Mouse (Mus musculus): ENCODE measurements at regions not wholly inside any gene's neighbourhood (a gene's known extent, or its start where the extent isn't known, plus 50 kb on each side); places are given as distances from the start of the nearest gene placed in this dataset.

DNA sequence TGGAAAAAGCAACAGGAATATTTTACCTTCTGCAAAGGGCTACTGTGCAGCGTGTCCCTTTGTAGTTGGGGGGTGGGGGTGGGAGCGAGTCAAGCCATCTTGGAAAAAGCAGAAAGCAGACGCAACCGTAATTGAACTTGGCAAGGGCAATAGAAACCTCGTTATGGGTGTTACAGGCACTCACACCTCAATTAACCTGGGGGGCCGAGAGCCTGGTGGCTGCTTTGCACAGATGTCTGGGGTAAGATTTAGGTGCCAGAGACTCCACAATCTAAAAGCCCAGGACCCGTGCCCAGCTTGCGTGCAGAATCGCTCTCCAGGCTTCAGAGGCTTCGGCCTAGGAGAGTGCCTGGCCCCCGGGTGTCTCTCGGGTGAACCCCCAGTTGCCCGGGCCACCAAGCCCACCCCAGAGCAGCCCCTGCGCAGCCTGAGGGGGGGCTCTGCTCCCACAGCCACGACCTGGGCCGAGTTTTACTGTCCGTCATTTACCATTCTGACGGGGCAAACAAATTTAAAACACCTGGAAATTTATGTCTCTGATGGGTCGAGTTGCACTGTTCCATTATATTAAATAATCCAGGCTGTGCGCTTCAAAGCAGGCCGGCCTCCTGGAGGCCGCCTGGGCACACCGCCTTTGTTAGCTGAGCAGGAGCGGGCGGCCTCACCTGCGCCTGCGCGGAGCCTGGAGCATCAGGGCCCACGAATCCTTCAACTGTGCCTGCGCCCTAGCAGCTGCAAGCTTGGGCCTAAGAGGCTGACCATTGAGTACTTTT is 212.4 kb downstream of the Srbd1 start:
- DNase-seq = no peak

DNA sequence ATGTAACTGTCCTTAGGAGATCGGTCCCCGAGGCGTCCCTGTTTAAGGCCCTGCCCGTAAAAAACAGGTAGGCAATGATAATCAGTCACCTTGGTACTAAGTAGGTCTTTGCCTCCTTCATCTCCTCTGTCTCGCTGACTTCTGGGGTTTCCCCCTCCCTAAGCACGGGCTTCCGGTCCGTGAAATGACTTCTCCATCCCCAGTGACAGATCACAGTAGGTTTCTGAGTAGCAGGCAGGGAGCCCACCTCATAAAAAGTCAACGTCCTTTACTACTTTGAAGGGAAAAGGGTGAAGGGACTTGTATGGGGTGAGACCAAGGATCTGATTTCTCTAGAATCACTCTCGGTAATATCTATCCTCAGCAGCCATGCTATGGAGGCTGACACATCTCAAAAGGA is 213.0 kb downstream of the Srbd1 start:
- no peak for DNase-seq

DNA sequence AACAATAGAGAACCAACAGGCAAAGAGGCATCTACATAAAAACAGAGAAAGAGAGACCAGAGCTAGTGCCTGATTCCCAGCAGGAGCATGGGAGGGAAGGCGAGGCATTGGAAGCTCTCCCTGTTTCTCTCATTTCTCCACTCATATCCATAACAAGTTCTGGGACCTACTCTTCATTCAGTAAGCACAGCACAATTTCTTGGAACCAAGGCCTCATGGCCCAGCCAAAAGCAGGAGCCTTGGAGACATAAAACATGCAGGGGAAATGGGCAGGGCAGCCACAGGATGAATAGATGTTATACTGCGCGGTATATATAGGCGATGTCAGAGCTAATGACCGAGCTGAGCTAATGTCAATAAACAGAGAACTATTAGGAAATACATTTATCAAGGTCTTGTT is 214.2 kb downstream of the Srbd1 start:
- DNase-seq = no peak

DNA sequence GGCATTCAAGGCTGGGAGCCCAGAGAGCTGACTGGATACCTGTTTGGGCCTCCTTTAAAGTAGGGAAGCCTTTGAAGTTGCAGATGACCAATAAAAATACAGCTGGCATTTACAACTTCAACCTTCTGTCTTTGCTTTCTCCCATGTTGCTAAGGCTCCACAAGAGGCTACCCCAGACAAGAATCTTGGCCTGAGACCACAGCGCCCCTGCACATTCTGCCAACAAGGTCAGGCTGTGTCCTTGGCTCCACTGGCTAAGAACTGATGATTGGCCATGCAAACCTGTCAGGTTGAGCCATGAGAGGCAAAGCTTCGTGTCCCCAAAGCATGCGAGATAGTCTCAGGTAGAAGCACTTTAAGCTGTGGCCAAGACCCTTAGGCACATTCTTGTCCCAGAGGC is 214.6 kb downstream of the Srbd1 start:
- no peak for DNase-seq

GRCm38 (mm10) chr17:85929699-85930286 is 215.2 kb downstream of the Srbd1 start:
- no peak for DNase-seq

DNA sequence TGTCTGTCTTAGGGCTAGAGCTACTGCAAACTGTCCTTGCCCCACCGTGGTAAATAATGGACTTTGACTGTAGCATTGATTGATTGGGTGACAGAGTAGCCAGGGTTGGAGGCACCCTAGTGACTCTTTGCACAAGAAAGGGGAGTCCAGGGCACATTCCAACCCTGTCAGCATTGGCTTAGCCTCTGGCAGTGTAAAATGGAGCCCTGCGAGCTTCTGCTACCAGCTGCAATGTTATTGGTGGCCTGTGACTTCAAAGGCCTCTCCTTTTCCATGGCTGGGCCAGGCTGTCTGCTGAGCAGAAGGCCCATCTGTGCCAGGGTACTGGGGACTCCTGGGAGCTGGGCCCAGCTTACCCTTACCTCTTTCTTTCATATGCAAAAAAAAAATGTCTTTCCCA is 216.4 kb downstream of the Srbd1 start:
- no peak for DNase-seq

DNA sequence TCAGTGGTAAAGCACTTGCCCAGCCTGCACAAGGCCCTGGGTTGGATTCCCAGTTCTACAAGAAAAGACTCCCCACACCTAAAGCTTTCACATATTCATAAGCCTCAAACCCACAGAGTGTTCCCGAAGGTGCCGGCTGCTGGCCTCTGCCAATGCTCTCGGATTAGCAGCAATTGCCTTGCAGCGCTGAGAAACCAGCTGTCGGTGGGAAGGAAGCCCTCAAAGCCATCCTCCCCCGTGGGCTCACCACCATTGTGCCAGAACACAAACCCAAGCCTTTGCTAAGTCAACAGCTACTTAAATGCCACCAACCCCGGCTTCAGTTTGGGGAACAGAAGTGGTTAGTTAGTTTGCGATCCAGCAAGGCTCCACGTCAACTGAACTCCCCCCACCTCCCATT is 217.7 kb downstream of the Srbd1 start:
- DNase-seq = peak; percentile 39

DNA sequence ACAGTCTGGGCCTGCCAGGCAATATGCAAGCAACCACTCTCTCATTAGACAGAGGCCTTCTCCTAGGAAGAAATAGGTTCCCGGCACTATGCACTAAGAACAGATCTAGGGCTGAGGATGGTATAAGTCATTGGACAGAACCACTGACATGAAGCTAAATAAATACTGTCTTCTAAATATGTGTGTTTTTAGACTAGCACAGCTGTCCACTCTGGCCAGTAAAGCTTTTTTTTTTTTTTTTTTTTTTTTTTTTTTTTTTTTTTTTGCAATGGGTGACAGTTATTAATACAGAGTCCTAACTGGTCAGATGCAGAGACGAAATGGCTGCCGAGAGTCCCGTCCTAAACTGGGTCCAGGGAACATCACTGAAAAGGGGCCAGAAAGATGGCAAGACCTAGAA is 218.9 kb downstream of the Srbd1 start:
- no peak for DNase-seq

DNA sequence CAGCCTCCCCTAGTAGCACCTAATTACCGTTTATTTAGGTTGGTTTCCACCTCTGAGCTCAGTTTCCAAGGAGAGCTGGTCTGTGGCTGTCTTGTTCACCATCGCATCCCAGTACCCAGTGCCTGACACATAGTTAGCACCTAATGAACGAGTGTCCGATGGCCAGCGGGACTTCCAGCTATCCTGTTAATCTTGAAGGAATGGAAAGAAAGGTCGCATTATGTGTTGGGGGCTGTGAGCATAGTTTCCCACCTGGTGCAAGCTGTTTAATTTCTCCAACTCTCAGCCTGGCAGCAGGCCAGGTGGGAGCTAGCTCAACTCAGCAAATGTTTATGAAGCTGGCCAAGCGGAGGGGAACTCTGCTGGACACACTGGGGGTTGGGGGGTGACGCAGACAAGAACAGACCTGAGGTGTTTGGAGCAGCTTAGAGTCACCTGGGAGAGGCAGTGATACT is 223.7 kb downstream of the Srbd1 start:
- no peak for DNase-seq

DNA sequence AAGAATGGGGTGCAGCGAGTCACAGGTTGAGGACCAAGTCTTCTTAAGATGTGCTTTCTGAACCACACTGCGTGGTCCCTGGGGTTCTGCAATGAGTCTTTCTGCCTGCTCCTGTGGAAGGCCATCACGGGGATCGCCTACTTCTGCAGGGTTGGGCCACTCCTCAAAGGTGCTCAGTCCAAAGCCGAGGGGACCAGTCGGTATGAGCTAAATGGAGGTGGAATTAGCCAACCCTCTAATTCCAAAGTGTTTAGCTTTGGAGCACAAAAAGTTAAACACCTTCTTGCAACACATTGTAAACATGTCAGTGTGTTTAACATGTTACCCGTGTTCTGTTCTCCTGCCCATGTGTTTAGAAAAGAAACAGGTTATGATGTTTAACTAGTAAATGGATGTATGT is 225.1 kb downstream of the Srbd1 start:
- no peak for DNase-seq

GRCm38 (mm10) chr17:85915870-85916269 is 227.8 kb upstream of the Six2 start:
- no peak for DNase-seq

DNA sequence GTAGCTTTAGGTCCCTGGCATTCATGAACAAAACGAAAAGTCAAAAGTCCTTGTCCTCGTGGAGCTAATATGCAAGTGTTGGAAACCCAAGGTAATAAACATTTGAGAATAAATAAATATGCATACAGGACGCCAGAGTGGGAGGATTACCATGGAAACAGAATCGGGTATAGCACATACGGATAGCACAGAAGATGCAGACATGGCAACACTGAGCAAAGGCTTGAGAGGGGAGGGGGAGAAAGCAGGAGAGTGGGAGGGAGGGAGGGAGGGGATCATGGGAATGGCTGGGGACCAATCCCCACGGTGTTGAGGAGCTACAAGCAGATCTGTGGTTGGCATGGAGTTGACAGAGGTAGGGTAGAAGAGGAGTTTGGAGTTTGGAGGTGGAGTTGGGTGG is 226.0 kb upstream of the Six2 start:
- no peak for DNase-seq

- no peak for DNase-seq
These were observed 220.6 kb upstream of the Six2 start for GRCm38 (mm10) chr17:85908709-85909108.

DNA sequence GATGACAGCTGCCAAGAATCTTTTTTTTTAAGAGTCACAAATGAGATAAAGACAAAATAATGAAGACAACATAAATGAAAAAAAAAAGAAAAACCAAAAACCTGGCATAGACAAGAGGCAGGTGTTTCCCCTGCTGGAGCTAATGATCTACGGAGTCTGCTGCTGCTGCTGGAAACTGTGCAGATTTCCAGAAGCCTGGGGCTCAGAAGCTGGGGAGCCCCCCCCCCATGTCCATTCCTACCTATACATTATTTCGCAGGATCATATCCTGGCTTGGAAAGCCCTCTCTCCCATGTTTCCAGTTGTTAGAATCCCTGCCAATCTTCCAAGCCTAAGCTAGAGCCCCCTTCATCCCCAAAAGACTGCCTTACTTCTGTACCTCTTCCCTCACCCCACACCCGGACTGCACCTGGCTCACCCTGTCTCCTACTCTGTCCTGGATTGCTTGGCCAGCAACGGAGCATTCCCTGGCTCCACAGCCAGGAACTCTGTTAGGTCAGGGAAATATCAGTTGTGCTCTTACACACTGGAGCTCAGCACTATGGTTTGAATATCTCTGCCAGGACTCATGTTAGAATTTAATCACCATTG is 218.6 kb upstream of the Six2 start:
- no peak for DNase-seq

DNA sequence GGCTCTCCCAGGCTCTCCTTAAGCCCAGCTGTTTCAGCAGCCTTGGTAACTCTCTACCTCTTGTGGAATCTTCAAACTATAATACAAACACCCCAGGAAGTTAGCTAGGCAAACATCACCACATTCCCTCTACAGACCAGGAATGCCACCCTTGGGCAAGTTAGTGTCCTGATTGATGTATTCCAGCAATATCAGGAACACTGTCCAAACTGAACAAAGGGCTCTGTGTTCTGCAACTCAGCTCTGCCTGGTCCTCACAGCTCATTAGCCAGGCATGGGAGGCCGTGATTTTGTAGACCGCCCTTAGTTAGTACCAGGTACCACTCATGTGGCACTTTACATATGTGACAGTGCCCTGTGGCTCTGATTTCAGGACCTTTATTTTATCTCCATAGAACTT is 214.5 kb upstream of the Six2 start:
- DNase-seq = no peak

GRCm38 (mm10) chr17:85899096-85899495 is 211.0 kb upstream of the Six2 start:
- DNase-seq = no peak

- no peak for DNase-seq
These were observed 207.9 kb upstream of the Six2 start for GRCm38 (mm10) chr17:85895978-85896377.

DNA sequence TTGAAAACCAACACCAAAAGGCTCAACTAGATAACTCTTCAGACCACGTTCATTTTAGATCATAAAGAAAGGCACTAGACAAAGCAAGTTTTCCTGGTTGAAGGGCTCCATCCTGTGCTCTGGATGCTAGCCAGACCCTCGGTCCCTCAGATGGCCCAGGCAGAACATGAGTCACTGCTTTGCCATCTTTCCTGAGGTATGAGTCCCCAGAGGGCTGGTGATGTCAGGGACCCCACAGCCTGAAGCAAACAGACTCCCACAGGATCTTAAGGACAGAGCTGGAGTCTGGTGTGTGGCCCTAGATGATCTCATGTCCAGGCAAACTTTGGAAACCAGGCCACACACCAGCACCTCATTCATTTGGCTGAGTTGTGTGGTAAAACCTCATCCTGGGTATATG is 203.2 kb upstream of the Six2 start:
- no peak for DNase-seq

GRCm38 (mm10) chr17:85889746-85890532 is 201.9 kb upstream of the Six2 start:
- no peak for DNase-seq

DNA sequence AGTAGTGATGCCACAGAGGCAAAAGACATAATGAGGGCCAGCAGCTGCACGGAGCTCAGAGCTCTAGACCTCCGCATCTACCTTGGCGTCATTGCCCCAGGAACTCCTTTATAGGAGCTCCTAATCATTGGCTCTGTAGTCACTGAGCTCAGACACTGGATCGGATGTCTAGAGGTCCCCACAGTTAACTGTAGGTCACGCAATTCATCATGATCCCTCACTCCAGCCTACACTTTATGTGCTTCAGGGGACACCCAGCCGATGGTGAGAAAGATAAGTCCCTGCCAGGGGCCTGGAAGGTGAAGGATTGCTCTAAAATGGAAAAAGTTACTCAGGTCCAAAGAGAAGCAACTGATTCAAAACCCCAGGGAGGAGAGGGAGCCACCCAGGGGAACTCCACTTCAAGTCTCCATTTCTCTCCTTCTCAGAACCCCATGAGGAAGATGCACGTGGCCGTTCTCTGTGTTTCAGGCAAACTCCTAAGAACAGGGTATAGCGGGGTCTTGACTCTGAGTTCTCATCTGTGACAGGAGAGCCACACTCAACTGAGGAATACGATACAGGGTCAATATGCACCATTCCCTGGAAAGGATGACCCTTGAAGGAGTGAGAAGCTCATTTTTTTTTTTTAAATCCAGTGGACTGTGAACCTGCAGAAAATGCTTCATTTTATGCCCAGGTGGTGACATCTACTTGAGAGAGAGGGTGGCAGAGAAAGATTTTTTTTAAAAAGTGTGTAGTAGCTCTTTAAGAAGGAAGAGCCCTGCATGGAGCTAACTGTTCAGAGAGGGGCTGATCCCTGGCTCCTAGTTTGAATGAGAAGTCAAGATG is 200.7 kb upstream of the Six2 start:
- no peak for DNase-seq

GRCm38 (mm10) chr17:85886675-85887074 is 198.6 kb upstream of the Six2 start:
- DNase-seq = no peak

DNA sequence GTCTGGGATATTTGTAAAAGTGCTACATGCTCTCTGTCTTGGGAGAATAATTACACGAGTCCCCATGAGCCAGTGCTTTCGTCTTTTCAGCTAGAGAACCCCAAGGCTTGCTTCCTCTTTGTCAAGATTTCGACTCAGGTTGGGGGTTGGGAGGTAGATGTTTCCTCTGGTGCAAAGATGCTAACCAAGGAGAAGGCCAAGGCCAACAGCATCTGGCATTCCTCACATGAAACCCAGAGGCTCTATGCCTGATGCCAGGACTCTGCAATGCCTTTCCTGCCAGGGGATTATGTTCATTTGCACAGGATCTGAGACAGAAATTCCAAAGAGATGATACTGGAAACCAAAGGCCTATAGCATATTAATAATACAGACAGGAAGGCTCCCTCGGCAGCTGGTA is 198.2 kb upstream of the Six2 start:
- DNase-seq = no peak

Data from right cerebral cortex, adult 18-20 months (tissue).